Mouse (Mus musculus): ENCODE measurements around the gene Cmtm4.

GRCm38 (mm10) chr8:104376669-104377068, 18.9 kb downstream of the Cmtm4 start:
- TF ChIP-seq CTCF (IDR thresholded peaks at IDR 0.05; ENCODE audit: low read depth) (no peak), EP300 (optimal IDR thresholded peaks at IDR 0.05) (no peak)

Measured in stomach, postnatal 0 days (tissue).